Mouse (Mus musculus) heart, adult 11 months (tissue): ENCODE results near the gene Il6ra.

Experiments
- DNase-seq: peaks from one replicate; pipeline ENCODE4 v3.0.0; 2022

Il6ra gene

GRCm38 (mm10) chr3:89845814-89846213, 67.2 kb downstream of the Il6ra start:
- DNase-seq, result peak; percentile 91

GRCm38 (mm10) chr3:89843148-89843547, 69.8 kb downstream of the Il6ra start:
- peak; percentile 99 for DNase-seq

GRCm38 (mm10) chr3:89842258-89842657, 70.7 kb downstream of the Il6ra start:
- DNase-seq, result no peak

GRCm38 (mm10) chr3:89835362-89835761, 77.6 kb downstream of the Il6ra start:
- peak; percentile 98 for DNase-seq

- DNase-seq, result peak; percentile 96
These were observed 82.0 kb downstream of the Il6ra start, which contains the start of gene She for GRCm38 (mm10) chr3:89830815-89831591. She (plus strand) TSS chr3:89831370.

- DNase-seq, result no peak
These were observed 86.7 kb downstream of the Il6ra start for GRCm38 (mm10) chr3:89826295-89826694.

GRCm38 (mm10) chr3:89823594-89823993, 89.4 kb downstream of the Il6ra start:
- DNase-seq, result peak; percentile 30

- DNase-seq, result peak; percentile 68
These were observed 91.2 kb downstream of the Il6ra start for GRCm38 (mm10) chr3:89821548-89822480.

GRCm38 (mm10) chr3:89821096-89821513, 91.9 kb downstream of the Il6ra start:
- DNase-seq, result peak; percentile 80

- peak; percentile 74 for DNase-seq
These were observed 92.5 kb downstream of the Il6ra start for GRCm38 (mm10) chr3:89820311-89821095.

- peak; percentile 83 for DNase-seq
These were observed 93.1 kb downstream of the Il6ra start for GRCm38 (mm10) chr3:89819897-89820296.

GRCm38 (mm10) chr3:89818605-89819004, 94.4 kb downstream of the Il6ra start:
- peak; percentile 27 for DNase-seq

GRCm38 (mm10) chr3:89817056-89817455, 95.9 kb downstream of the Il6ra start:
- DNase-seq, result peak; percentile 89
